Mouse (Mus musculus) embryonic facial prominence, embryonic 15.5 days (tissue): ENCODE measurements at regions not wholly inside any gene's neighbourhood (a gene's known extent, or its start where the extent isn't known, plus 50 kb on each side); places are given as distances from the start of the nearest gene placed in this dataset.

Experiments used
- ATAC-seq: fragments of 200-750 bp; cut with Nextera tagmentation; 2 replicates; pipeline ENCODE4 v1.8.0; 2017; ENCODE audit warnings: low read depth, moderate TSS enrichment; ENCODE audit not compliant: insufficient number of reproducible peaks, low FRiP score, low TSS enrichment
- H3K27ac ChIP-seq: fragments of 300-500 bp; sonication (generic); replicated peaks from 2 replicates; pipeline ENCODE4 v1.5.1; 2015; ENCODE audit warnings: mild to moderate bottlenecking, inconsistent platforms
- H3K27me3 ChIP-seq: fragments of 300-500 bp; sonication (generic); 2 replicates; pipeline ENCODE4 v1.6.1; 2015; ENCODE audit warnings: inconsistent platforms
- H3K36me3 ChIP-seq: fragments of 300-500 bp; sonication (generic); 2 replicates; pipeline ENCODE4 v1.6.1; 2015; ENCODE audit warnings: mild to moderate bottlenecking, inconsistent platforms
- H3K4me1 ChIP-seq: fragments of 300-500 bp; sonication (generic); 2 replicates; pipeline ENCODE4 v1.6.1; 2015; ENCODE audit warnings: inconsistent platforms
- H3K4me2 ChIP-seq: fragments of 300-500 bp; sonication (generic); replicated peaks from 2 replicates; pipeline ENCODE4 v1.6.1; 2015; ENCODE audit warnings: mild to moderate bottlenecking, inconsistent platforms
- H3K4me3 ChIP-seq: fragments of 300-500 bp; sonication (generic); replicated peaks from 2 replicates; pipeline ENCODE4 v1.5.1; 2015; ENCODE audit warnings: mild to moderate bottlenecking, inconsistent platforms
- H3K9ac ChIP-seq: fragments of 300-500 bp; sonication (generic); 2 replicates; pipeline ENCODE4 v1.6.1; 2015; ENCODE audit warnings: inconsistent platforms
- H3K9me3 ChIP-seq: fragments of 300-500 bp; sonication (generic); replicated peaks from 2 replicates; pipeline ENCODE4 v1.6.1; 2016; ENCODE audit warnings: inconsistent platforms
- WGBS: fragments of 180-500 bp; shearing (Covaris S2); methylation state at CpG from one replicate; pipeline ENCODE4 v1.1.7; 2015; 5-methylcytosine and 5-hydroxymethylcytosine counted together

DNA sequence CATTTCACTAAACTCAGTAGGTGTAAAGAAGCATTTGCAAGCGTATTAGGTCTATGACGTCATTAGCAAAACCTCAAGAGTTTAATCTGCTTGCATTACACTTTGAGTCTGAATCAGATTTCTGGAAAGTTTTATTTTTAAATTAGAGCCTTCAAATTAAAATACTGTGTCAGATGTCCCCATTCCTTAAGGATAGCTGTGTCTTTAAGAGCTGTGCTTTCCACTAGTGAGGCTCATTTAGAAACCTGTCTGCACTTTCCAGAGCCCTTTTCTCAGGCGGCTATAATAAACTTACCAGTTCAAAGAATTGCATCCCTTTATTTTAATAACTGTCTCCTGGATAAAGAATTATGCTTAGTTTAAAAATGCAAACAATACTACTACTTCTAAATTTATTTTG is 285.0 kb downstream of the Gpd2 start:
- Histone ChIP-seq H3K27me3 (no peaks in the 10 kb centered on the region), H3K9ac (no peak overlapping the region), H3K27ac (no peak overlapping the region), H3K9me3 (no peaks in the 10 kb centered on the region), H3K4me1 (no peaks in the 10 kb centered on the region), H3K4me3 (no peak overlapping the region), H3K36me3 (no peaks in the 10 kb centered on the region), H3K4me2 (no peak overlapping the region)
- ATAC-seq, result no peak
- 77% methylated on average over 3 of the region's 3 CpGs for WGBS

DNA sequence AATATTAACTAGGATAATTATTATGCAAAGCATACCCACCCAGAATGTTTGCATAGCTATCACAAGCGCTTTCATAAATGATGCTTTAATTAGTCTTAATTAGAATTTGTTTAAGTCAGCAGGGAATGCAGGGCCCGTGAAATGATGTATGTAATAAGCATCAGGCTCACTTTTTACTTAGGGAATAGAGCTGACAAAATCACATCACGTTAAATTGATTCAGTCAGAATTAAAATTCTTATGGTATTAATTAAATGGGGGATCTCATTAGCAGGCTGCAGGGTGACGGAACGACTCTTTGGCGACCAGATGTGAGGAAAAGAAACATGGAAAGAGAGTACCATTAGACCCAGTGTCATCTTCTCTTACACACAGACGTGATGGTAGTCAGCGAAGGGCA is 285.5 kb downstream of the Gpd2 start:
- Histone ChIP-seq H3K9me3 (no peaks in the 10 kb centered on the region), H3K27ac (no peak overlapping the region), H3K4me2 (no peak overlapping the region), H3K9ac (no peak overlapping the region), H3K4me1 (no peaks in the 10 kb centered on the region), H3K4me3 (no peak overlapping the region), H3K36me3 (no peaks in the 10 kb centered on the region), H3K27me3 (no peaks in the 10 kb centered on the region)
- 68% methylated on average over 8 of the region's 8 CpGs for WGBS
- ATAC-seq, result no peak

DNA sequence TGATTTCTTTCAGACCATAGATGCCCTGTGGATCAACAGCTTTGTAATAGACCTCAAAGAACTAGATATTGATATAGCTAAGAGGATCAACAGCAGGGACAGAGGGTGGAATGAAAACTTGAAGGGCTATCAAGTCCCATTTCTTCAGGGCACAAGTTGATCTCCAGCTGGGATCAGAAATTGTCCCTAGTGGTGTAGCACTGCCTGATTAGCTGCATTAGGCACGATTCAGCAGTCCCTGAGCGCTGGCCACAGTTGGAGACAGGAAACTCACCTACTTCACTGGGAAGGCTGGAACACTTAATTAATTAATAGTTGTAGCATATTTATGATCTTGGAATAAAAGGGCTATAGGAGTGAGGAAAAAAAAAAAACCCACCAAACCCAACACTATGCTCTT is 290.5 kb downstream of the Gpd2 start:
- 51% methylated on average over 2 of the region's 2 CpGs for WGBS
- Histone ChIP-seq H3K9me3 (no peaks in the 10 kb centered on the region), H3K4me3 (no peak overlapping the region), H3K4me1 (no peaks in the 10 kb centered on the region), H3K9ac (no peak overlapping the region), H3K4me2 (no peak overlapping the region), H3K27ac (no peak overlapping the region), H3K27me3 (no peaks in the 10 kb centered on the region), H3K36me3 (no peaks in the 10 kb centered on the region)
- no peak for ATAC-seq

DNA sequence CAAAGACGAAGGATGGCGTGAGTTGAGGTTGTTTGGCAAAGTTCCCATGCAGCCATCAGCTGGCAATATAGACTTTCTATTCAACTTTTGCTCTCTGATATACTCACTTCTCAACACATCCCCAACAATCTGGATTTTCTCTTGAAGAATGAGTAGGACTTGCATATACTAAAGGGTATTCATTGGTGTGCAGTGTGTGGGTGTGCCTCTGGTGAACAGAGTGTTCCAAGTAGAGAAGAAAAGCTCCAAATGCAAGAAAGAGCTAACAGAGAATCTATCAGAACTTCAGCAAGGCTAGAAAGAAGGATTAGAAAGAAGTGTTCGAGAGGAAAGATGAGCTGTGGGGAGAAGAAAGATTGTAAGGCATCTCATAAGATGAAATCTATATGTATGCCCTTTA is 302.4 kb downstream of the Gpd2 start:
- 81% methylated on average over 3 of the region's 3 CpGs for WGBS
- H3K9me3 ChIP-seq, result no peaks in the 10 kb centered on the region
- H3K27me3 ChIP-seq, result no peaks in the 10 kb centered on the region
- no peak overlapping the region for H3K4me3 ChIP-seq
- H3K4me1 ChIP-seq, result no peaks in the 10 kb centered on the region
- H3K4me2 ChIP-seq, result no peak overlapping the region
- H3K36me3 ChIP-seq, result no peaks in the 10 kb centered on the region
- H3K9ac ChIP-seq, result no peak overlapping the region
- no peak overlapping the region for H3K27ac ChIP-seq
- no peak for ATAC-seq

DNA sequence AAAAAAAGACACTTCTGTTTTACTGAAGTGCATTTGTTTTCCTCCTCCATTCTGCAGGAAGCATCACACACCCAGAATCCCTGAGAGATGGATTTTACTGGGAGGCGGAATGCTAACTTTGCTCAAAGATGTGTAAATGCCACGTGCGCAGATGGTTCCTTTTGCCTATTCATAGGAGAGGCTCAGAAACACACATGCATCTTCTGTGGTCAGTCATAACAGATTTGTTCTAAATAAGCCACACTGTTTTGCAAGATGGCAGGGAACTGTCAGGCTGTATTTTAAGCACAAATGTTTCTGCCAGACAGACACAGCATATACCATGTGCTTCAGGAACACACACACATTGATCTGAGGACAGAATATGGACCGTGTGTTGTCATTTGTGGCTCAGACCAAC is 327.8 kb downstream of the Gpd2 start:
- H3K9me3 ChIP-seq, result no peaks in the 10 kb centered on the region
- H3K27ac ChIP-seq, result no peak overlapping the region
- no peak overlapping the region for H3K4me3 ChIP-seq
- H3K4me2 ChIP-seq, result no peak overlapping the region
- no peaks in the 10 kb centered on the region for H3K4me1 ChIP-seq
- 78% methylated on average over 4 of the region's 4 CpGs for WGBS
- H3K36me3 ChIP-seq, result no peaks in the 10 kb centered on the region
- no peak overlapping the region for H3K9ac ChIP-seq
- no peaks in the 10 kb centered on the region for H3K27me3 ChIP-seq
- no peak for ATAC-seq

DNA sequence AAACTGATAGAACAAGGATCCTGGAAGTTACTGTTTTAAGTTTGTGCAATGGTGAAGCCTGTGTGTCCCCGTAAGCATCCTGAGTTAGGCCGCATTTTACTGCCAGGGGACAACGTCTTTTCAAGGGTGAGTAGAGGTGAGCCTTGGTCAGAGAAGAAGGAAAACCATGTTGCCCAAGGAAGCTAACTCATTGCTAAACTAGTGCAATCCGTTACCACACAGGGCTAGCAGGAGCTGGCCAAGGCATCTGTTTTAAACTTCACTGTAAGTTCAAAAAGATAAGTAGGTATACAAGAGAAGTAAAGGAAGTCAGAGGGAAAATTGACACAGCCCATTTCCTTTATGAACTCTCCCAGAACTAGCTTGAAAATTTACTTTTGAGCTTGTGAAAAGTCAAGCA is 328.7 kb downstream of the Gpd2 start:
- Histone ChIP-seq H3K9me3 (no peaks in the 10 kb centered on the region), H3K36me3 (no peaks in the 10 kb centered on the region), H3K27me3 (no peaks in the 10 kb centered on the region), H3K4me2 (no peak overlapping the region), H3K27ac (no peak overlapping the region), H3K4me1 (no peaks in the 10 kb centered on the region), H3K4me3 (no peak overlapping the region), H3K9ac (no peak overlapping the region)
- 82% methylated on average over 4 of the region's 4 CpGs for WGBS
- ATAC-seq, result no peak

DNA sequence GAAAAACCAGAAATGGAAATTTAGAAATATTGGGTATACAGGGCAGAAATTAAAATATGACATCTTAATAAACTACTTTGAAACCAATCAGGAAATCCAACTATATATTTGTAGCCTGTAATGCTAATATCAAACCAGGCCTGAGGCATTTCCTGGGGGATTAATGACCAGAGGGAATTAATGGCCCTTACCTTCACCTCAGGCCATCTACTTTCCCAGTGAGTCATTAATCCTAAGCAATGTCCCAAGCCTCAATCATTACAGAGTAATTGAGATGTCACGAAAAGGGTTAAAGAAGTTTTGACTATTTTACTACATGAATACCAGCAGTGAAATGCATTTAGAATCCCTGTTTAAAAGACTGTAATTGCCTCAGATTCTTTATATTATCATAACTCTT is 329.7 kb downstream of the Gpd2 start:
- 83% methylated on average over 1 of the region's 1 CpGs for WGBS
- no peak overlapping the region for H3K4me3 ChIP-seq
- no peaks in the 10 kb centered on the region for H3K27me3 ChIP-seq
- ATAC-seq, result no peak
- H3K9ac ChIP-seq, result no peak overlapping the region
- H3K4me1 ChIP-seq, result no peaks in the 10 kb centered on the region
- no peak overlapping the region for H3K27ac ChIP-seq
- no peaks in the 10 kb centered on the region for H3K36me3 ChIP-seq
- H3K9me3 ChIP-seq, result no peaks in the 10 kb centered on the region
- no peak overlapping the region for H3K4me2 ChIP-seq

DNA sequence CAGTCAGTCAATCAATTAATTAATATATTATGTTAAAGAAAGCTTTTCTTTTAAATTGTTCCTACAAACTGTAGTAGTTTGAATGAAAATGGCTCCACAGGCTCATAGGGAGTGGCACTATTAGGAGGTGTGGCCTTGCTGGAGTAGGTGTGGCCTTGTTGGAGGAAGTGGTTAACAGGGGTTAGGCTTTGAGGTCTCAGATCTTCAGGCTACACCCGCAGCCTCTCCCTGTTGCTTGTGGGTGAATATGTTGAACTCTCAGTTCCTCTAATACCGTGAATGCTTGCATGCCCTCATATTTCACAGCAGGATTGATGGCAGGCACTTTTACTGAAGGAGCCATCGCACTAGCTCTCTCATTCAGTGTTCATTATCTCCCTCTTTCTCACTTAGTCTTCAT is 349.6 kb downstream of the Gpd2 start:
- WGBS, result 79% methylated on average over 3 of the region's 3 CpGs
- H3K9me3 ChIP-seq, result no peaks in the 10 kb centered on the region
- H3K27ac ChIP-seq, result no peak overlapping the region
- no peaks in the 10 kb centered on the region for H3K36me3 ChIP-seq
- H3K9ac ChIP-seq, result no peak overlapping the region
- no peaks in the 10 kb centered on the region for H3K27me3 ChIP-seq
- no peak overlapping the region for H3K4me3 ChIP-seq
- ATAC-seq, result no peak
- no peak overlapping the region for H3K4me2 ChIP-seq
- no peaks in the 10 kb centered on the region for H3K4me1 ChIP-seq

DNA sequence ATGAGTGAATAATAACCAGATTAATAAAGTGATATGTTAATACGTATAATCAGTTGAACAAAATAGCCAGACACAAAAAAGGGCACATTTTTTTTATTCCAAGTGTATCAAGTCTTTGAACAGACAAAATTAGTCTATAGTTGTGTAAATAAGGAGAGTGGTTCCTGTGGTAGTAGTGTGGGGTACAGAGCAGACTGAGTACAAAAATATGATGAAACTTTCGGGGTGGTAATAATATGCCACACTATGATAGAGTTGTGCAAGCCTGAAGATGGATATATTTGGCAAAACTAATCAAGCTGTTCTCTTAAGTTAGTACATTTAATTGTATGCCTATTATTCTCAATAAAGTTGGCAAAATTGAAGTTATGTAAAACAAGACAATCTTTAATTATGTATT is 356.1 kb downstream of the Gpd2 start:
- no peaks in the 10 kb centered on the region for H3K27me3 ChIP-seq
- 92% methylated on average over 2 of the region's 2 CpGs for WGBS
- H3K4me2 ChIP-seq, result no peak overlapping the region
- no peak overlapping the region for H3K9ac ChIP-seq
- no peaks in the 10 kb centered on the region for H3K9me3 ChIP-seq
- ATAC-seq, result no peak
- no peak overlapping the region for H3K27ac ChIP-seq
- H3K36me3 ChIP-seq, result no peaks in the 10 kb centered on the region
- H3K4me1 ChIP-seq, result no peaks in the 10 kb centered on the region
- H3K4me3 ChIP-seq, result no peak overlapping the region

DNA sequence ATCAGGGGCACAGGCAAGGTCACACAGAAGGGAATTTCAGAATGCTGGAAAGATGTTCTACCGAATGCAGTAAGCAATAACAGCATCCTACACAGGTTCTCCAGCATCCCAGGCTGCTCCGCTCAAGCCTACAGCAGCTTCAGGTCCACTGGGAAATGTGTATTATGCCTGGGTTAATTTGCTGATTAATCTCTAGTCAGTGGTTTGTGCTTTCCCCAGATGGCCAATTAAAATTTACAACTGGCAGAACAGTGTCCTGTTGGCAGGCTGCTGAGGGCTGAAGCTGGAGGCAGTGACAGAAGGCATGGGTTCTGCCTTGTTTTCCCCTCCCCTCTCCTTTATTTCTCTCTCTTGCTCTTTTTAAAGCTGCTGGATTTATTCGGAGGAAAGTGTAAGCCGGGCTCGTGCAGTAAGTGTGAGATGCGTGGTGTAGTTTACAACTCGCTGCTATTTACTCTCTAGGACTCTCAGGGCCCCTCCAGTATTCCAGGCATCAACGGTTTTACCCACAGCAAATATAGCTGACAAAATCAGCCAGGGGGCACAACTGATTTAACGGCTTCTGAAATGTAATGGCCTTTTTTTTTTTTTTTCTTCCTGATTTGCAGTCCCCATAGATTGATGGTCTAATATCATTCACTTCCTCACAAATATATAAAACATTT is 360.4 kb downstream of the Gpd2 start:
- no peak overlapping the region for H3K4me2 ChIP-seq
- no peak overlapping the region for H3K9ac ChIP-seq
- no peaks in the 10 kb centered on the region for H3K9me3 ChIP-seq
- WGBS, result 44% methylated on average over 9 of the region's 9 CpGs
- no peaks in the 10 kb centered on the region for H3K27me3 ChIP-seq
- H3K4me1 ChIP-seq, result no peaks in the 10 kb centered on the region
- H3K36me3 ChIP-seq, result no peaks in the 10 kb centered on the region
- ATAC-seq, result no peak; the same call in 1 of the 2 replicates
- no peak overlapping the region for H3K27ac ChIP-seq
- H3K4me3 ChIP-seq, result no peak overlapping the region

DNA sequence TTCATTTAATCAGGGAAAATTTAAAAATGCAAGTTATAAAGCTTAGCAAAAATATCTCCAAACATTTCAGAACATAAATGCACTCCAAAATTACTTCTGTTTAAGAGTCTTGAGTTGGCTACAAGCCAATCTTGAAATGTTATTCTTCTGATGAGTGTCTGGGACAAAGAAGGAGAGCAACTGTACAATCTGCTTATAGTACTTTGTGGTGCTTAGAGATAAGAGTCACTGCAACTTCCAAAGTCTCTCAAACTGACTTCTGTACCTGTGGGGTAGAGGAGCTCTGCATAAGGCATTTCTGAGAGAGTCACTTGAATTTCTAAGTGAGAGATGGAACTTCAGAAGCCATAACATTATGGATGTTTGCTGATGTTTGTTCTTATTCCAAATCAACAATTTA is 374.2 kb downstream of the Gpd2 start:
- Histone ChIP-seq H3K9me3 (no peaks in the 10 kb centered on the region), H3K9ac (no peak overlapping the region), H3K27me3 (no peaks in the 10 kb centered on the region; the same call in 1 of the 2 replicates), H3K27ac (no peak overlapping the region), H3K4me2 (no peak overlapping the region), H3K4me3 (no peak overlapping the region), H3K4me1 (no peaks in the 10 kb centered on the region), H3K36me3 (no peaks in the 10 kb centered on the region)
- no peak for ATAC-seq

DNA sequence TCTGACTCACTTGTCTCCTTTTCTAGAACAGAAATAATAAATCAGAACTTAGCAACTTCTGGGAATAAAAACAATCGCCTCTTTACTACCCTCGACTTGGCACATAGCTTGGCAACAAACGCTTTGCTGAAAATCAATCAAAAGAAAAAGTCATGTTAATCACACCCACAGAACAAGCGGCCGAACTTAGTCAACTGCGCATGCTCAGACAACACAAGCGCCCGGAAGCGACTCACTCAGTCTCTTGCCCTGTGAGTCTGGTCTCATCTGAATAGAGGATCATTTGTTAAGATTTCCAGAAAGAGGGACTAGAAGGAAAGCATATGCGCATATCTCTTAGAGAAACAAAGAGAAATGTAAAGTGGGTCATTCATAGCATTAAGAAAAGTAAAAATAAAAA is 375.8 kb downstream of the Gpd2 start:
- no peak overlapping the region for H3K27ac ChIP-seq
- WGBS, result 61% methylated on average over 10 of the region's 10 CpGs
- no peaks in the 10 kb centered on the region; the same call in 1 of the 2 replicates for H3K27me3 ChIP-seq
- no peaks in the 10 kb centered on the region for H3K4me1 ChIP-seq
- no peak for ATAC-seq
- no peak overlapping the region for H3K4me3 ChIP-seq
- H3K36me3 ChIP-seq, result no peaks in the 10 kb centered on the region
- H3K9me3 ChIP-seq, result no peaks in the 10 kb centered on the region
- no peak overlapping the region for H3K9ac ChIP-seq
- no peak overlapping the region for H3K4me2 ChIP-seq
